Mouse (Mus musculus) E14TG2a.4 (cell line): ENCODE measurements around the gene Itpkb.

Experiments
- CTCF ChIP-seq: conservative IDR thresholded peaks from 2 replicates; pipeline ENCODE4 v1.5.1; 2014; ENCODE audit warnings: low read length
- NANOG ChIP-seq: IDR thresholded peaks from 2 replicates; pipeline ENCODE4 v1.6.1; 2014; ENCODE audit warnings: borderline replicate concordance, low read length, mixed read lengths
- POU5F1 ChIP-seq: IDR thresholded peaks from 2 replicates; pipeline ENCODE4 v1.6.1; 2014; ENCODE audit warnings: low read length, borderline replicate concordance

GRCm38 (mm10) chr1:180288872-180289468 is 41.3 kb upstream of the Itpkb start:
- TF ChIP-seq CTCF = no peak
- TF ChIP-seq NANOG = no peak
- TF ChIP-seq POU5F1 = no peak
